ENCODE assay signal across 20 mouse cellular contexts in genomic region chr14:52052720-52053119, GRCm38 (mm10). TPM values are rescaled to one million over a fixed set of nuclear protein-coding genes. Genes with fewer than 3 reads are reported as not detected.
DNase-seq lines count a peak whose midpoint lies in the region; TF ChIP-seq lines count a peak whose summit lies in the region.
"Not testable (repeated sequence)": the region's sequence is repeated elsewhere in the genome, so short reads cannot be mapped to it uniquely, and the experiment has no call there.
"Had no signal": no experiment of that assay in that cellular context is flagged by ENCODE, and none has a peak within 500 bp of the region (broad histone marks: within the 10 kb centered on the region; RNA-seq: fewer than 3 reads in every experiment).

No protein-coding gene starts in this region.

- TF ChIP-seq EP300 in ES-Bruce4 (IDR thresholded peaks at IDR 0.05; ENCODE audit: insufficient read depth, low read depth, low read length): not testable (repeated sequence)

- H3K4me3 ChIP-seq in ES-Bruce4 (ENCODE audit: low read depth, low read length); ES-E14 (ENCODE audit: insufficient read depth in 1 of 2, low read depth in 1 of 2, low read length in 2 of 2, poor library complexity in 1 of 2, severe bottlenecking in 1 of 2): not testable (repeated sequence)

- H3K36me3 ChIP-seq in ES-Bruce4 (ENCODE audit: control insufficient read depth, insufficient read depth, low read length, poor library complexity, severe bottlenecking): not testable (repeated sequence)
- peaks cover 15% of the 10 kb centered on the region; the same call in 1 of the 2 replicates for H3K36me3 ChIP-seq in ES-E14 (ENCODE audit: control insufficient read depth, insufficient read depth, low read length, poor library complexity, severe bottlenecking)

- not testable (repeated sequence) for H3K9ac ChIP-seq in ES-Bruce4 (ENCODE audit: low read depth, poor library complexity, severe bottlenecking); ES-E14 (ENCODE audit: insufficient read depth, low read depth, low read length, poor library complexity, severe bottlenecking)

- not testable (repeated sequence) for H3K27me3 ChIP-seq in ES-Bruce4 (ENCODE audit: control insufficient read depth, insufficient read depth, low read length, poor library complexity, severe bottlenecking)

- not testable (repeated sequence) for TF ChIP-seq CTCF in ES-Bruce4 (IDR thresholded peaks at IDR 0.05; ENCODE audit: low read depth, low read length)

- peaks cover 34% of the 10 kb centered on the region for H3K9me3 ChIP-seq in ES-Bruce4 (replicated peaks; ENCODE audit: control insufficient read depth, insufficient read depth, low read length, poor library complexity, severe bottlenecking)
- H3K9me3 ChIP-seq in ES-E14 (ENCODE audit: control insufficient read depth, insufficient read depth, low read depth, low read length): not testable (repeated sequence)

- TF ChIP-seq POLR2A in ES-Bruce4 (IDR thresholded peaks at IDR 0.05; ENCODE audit: insufficient read depth, low read length): not testable (repeated sequence)

- DNase-seq in 416B (ENCODE audit: low read depth) (peak; percentile 33), R1 (ENCODE audit: low read depth, low spot score) (peak; percentile 83)
- not testable (repeated sequence) for DNase-seq in ES-E14 (ENCODE audit: low read depth, low spot score)
- peak; percentile 33 for DNase-seq in heart, adult 11 months

- H3K27ac ChIP-seq in ES-Bruce4 (ENCODE audit: insufficient read depth, low read length): peak overlapping the region; percentile 94
- H3K27ac ChIP-seq in ES-E14 (ENCODE audit: insufficient read depth, low read depth, low read length, poor library complexity, severe bottlenecking): peak overlapping the region; percentile 31; the same call in 1 of the 2 replicates

- in situ Hi-C loops in ES-E14 (cut with MboI; ENCODE audit: low sequenced_read_pairs in 2 of 2, unreplicated experiment in 2 of 2): not testable (repeated sequence)

- H3K4me1 ChIP-seq in ES-Bruce4 (ENCODE audit: control insufficient read depth, insufficient read depth, low read length); ES-E14 (ENCODE audit: control insufficient read depth in 2 of 2, insufficient read depth in 2 of 2, low read length in 2 of 2, poor library complexity in 1 of 2): not testable (repeated sequence)

RNA-seq across cellular contexts. Expression of gene Olfr221, which starts 10.5 kb away (rescaled TPM):
- not detected in 2 replicates for polyA plus RNA-seq in ES-Bruce4 (2011; ENCODE audit: insufficient read depth, insufficient read length, low read depth, missing spikeins)
- not detected in 2 replicates for total RNA-seq in ES-E14 (2012; rRNA removed)
- total RNA-seq: adrenal gland, adult 18-20 months; adrenal gland, adult 8-10 months; adrenal gland, postnatal 14 days; adrenal gland, postnatal 36 days; forebrain, postnatal 0 days had no signal
- polyA plus RNA-seq: activated CD4-positive, CD25-positive, alpha-beta regulatory T cell, adult 4 months; C2C12; cortical plate, adult 2 months; embryonic facial prominence, embryonic 10.5 days; embryonic facial prominence, embryonic 12.5 days; embryonic facial prominence, embryonic 14.5 days; forebrain, embryonic 11.5 days; forebrain, embryonic 13.5 days; forebrain, embryonic 15.5 days; forebrain, postnatal 0 days; Patski had no signal

RNA-seq across cellular contexts. Expression of gene Zfp219, which starts 32.2 kb away (rescaled TPM):
- polyA plus RNA-seq in ES-Bruce4 (2011; ENCODE audit: insufficient read depth, insufficient read length, low read depth, missing spikeins): 64.5 and 69.1 TPM in 2 replicates
- total RNA-seq in ES-E14 (2012; rRNA removed): 59.5 and 98.0 TPM in 2 replicates

RNA-seq across cellular contexts. Expression of gene Tmem253, which starts 37.3 kb away (rescaled TPM):
- polyA plus RNA-seq in ES-Bruce4 (2011; ENCODE audit: insufficient read depth, insufficient read length, low read depth, missing spikeins): 1.3 and 1.9 TPM in 2 replicates
- total RNA-seq in ES-E14 (2012; rRNA removed): 3.6 and 7.7 TPM in 2 replicates

RNA-seq across cellular contexts. Expression of gene Hnrnpc, which starts 51.1 kb away (rescaled TPM):
- polyA plus RNA-seq in ES-Bruce4 (2011; ENCODE audit: insufficient read depth, insufficient read length, low read depth, missing spikeins): 949 and 975 TPM in 2 replicates
- total RNA-seq in ES-E14 (2012; rRNA removed): 242 and 267 TPM in 2 replicates

RNA-seq across cellular contexts. Expression of gene Rpgrip1, which starts 57.8 kb away (rescaled TPM):
- 6.7 and 9.0 TPM in 2 replicates for polyA plus RNA-seq in ES-Bruce4 (2011; ENCODE audit: insufficient read depth, insufficient read length, low read depth, missing spikeins)
- total RNA-seq in ES-E14 (2012; rRNA removed): 3.3 and 6.4 TPM in 2 replicates
